Mouse (Mus musculus): ENCODE measurements around the gene E130114P18Rik. TPM values are rescaled to one million over a fixed set of nuclear protein-coding genes. Genes with fewer than 3 reads are reported as not detected.
A peak's percentile ranks its signal among the peaks of the same experiment; 100 is the strongest.

E130114P18Rik gene
- polyA plus RNA-seq, 1 experiment from 2014 or later: 1.6 TPM

GRCm38 (mm10) chr4:97746106-97746900 lies 31.6 kb downstream of the E130114P18Rik start:
- Histone ChIP-seq H3K4me2 (replicated peaks; ENCODE audit: low read depth) (peak overlapping the region; percentile 80), H3K27me3 (replicated peaks; ENCODE audit: control insufficient read depth, insufficient read depth, low read length) (no peaks in the 10 kb centered on the region), H3K27ac (ENCODE audit: low read depth, low read length) (no peak overlapping the region), H3K4me1 (replicated peaks; ENCODE audit: control insufficient read depth, insufficient read depth, low read length) (no peaks in the 10 kb centered on the region), H3K9ac (ENCODE audit: low read depth, low read length) (peak overlapping the region; percentile 26; the same call in 1 of the 2 replicates), H3K4me3 (ENCODE audit: low read depth, low read length) (peak overlapping the region; percentile 34), H3K36me3 (ENCODE audit: control insufficient read depth, insufficient read depth) (no peaks in the 10 kb centered on the region), H3K9me3 (ENCODE audit: control insufficient read depth) (no peaks in the 10 kb centered on the region)
- no peak for TF ChIP-seq CTCF (IDR thresholded peaks at IDR 0.05; ENCODE audit: low read depth)
- WGBS: 8% methylated on average over 19 of the region's 19 CpGs
- no peak for ATAC-seq

GRCm38 (mm10) chr4:97745296-97746105 lies 32.4 kb downstream of the E130114P18Rik start:
- no peaks in the 10 kb centered on the region for H3K4me1 ChIP-seq (replicated peaks; ENCODE audit: control insufficient read depth, insufficient read depth, low read length)

GRCm38 (mm10) chr4:97743932-97744331 lies 33.9 kb downstream of the E130114P18Rik start:
- Histone ChIP-seq H3K27me3 (replicated peaks; ENCODE audit: control insufficient read depth, insufficient read depth, low read length) (no peaks in the 10 kb centered on the region), H3K4me2 (replicated peaks; ENCODE audit: low read depth) (no peak overlapping the region), H3K27ac (ENCODE audit: low read depth, low read length) (no peak overlapping the region), H3K4me3 (ENCODE audit: low read depth, low read length) (no peak overlapping the region), H3K9me3 (ENCODE audit: control insufficient read depth) (no peaks in the 10 kb centered on the region), H3K4me1 (replicated peaks; ENCODE audit: control insufficient read depth, insufficient read depth, low read length) (no peaks in the 10 kb centered on the region), H3K9ac (ENCODE audit: low read depth, low read length) (no peak overlapping the region), H3K36me3 (ENCODE audit: control insufficient read depth, insufficient read depth) (no peaks in the 10 kb centered on the region)
- no peak for TF ChIP-seq CTCF (IDR thresholded peaks at IDR 0.05; ENCODE audit: low read depth)
- ATAC-seq: no peak
- WGBS: 66% methylated on average over 5 of the region's 5 CpGs

More at GRCm38 (mm10) chr4:97745296-97746105, 32.4 kb downstream of the E130114P18Rik start:
- Histone ChIP-seq H3K9ac (ENCODE audit: low read depth, low read length) (peak overlapping the region; percentile 26; the same call in 1 of the 2 replicates), H3K4me3 (ENCODE audit: low read depth, low read length) (peak overlapping the region; percentile 34), H3K27ac (ENCODE audit: low read depth, low read length) (no peak overlapping the region), H3K27me3 (replicated peaks; ENCODE audit: control insufficient read depth, insufficient read depth, low read length) (no peaks in the 10 kb centered on the region), H3K4me2 (replicated peaks; ENCODE audit: low read depth) (peak overlapping the region; percentile 80), H3K36me3 (ENCODE audit: control insufficient read depth, insufficient read depth) (no peaks in the 10 kb centered on the region), H3K9me3 (ENCODE audit: control insufficient read depth) (no peaks in the 10 kb centered on the region)
- 8% methylated on average over 32 of the region's 32 CpGs for WGBS
- TF ChIP-seq CTCF (IDR thresholded peaks at IDR 0.05; ENCODE audit: low read depth): peak; percentile 88
- peak; percentile 59; the same call in 1 of the 2 replicates for ATAC-seq

- no peaks in the 10 kb centered on the region for H3K36me3 ChIP-seq (ENCODE audit: control insufficient read depth, insufficient read depth)
- TF ChIP-seq CTCF (IDR thresholded peaks at IDR 0.05; ENCODE audit: low read depth): no peak
- no peaks in the 10 kb centered on the region for H3K27me3 ChIP-seq (replicated peaks; ENCODE audit: control insufficient read depth, insufficient read depth, low read length)
- H3K9me3 ChIP-seq (ENCODE audit: control insufficient read depth): no peaks in the 10 kb centered on the region
- no peaks in the 10 kb centered on the region for H3K4me1 ChIP-seq (replicated peaks; ENCODE audit: control insufficient read depth, insufficient read depth, low read length)
- H3K4me3 ChIP-seq (ENCODE audit: low read depth, low read length): no peak overlapping the region
- H3K4me2 ChIP-seq (replicated peaks; ENCODE audit: low read depth): no peak overlapping the region
- WGBS: 54% methylated on average over 1 of the region's 1 CpGs
- no peak for ATAC-seq
- no peak overlapping the region for H3K27ac ChIP-seq (ENCODE audit: low read depth, low read length)
- no peak overlapping the region for H3K9ac ChIP-seq (ENCODE audit: low read depth, low read length)
Measured at GRCm38 (mm10) chr4:97733392-97733791, 44.5 kb downstream of the E130114P18Rik start.

GRCm38 (mm10) chr4:97730416-97730815 lies 47.5 kb downstream of the E130114P18Rik start:
- H3K4me2 ChIP-seq (replicated peaks; ENCODE audit: low read depth): no peak overlapping the region
- H3K9me3 ChIP-seq (ENCODE audit: control insufficient read depth): no peaks in the 10 kb centered on the region
- no peak for TF ChIP-seq CTCF (IDR thresholded peaks at IDR 0.05; ENCODE audit: low read depth)
- no peaks in the 10 kb centered on the region for H3K27me3 ChIP-seq (replicated peaks; ENCODE audit: control insufficient read depth, insufficient read depth, low read length)
- no peaks in the 10 kb centered on the region for H3K4me1 ChIP-seq (replicated peaks; ENCODE audit: control insufficient read depth, insufficient read depth, low read length)
- H3K9ac ChIP-seq (ENCODE audit: low read depth, low read length): no peak overlapping the region
- no peaks in the 10 kb centered on the region for H3K36me3 ChIP-seq (ENCODE audit: control insufficient read depth, insufficient read depth)
- no peak overlapping the region for H3K27ac ChIP-seq (ENCODE audit: low read depth, low read length)
- no peak for ATAC-seq
- 61% methylated on average over 3 of the region's 3 CpGs for WGBS
- no peak overlapping the region for H3K4me3 ChIP-seq (ENCODE audit: low read depth, low read length)

GRCm38 (mm10) chr4:97729999-97730398 lies 47.9 kb downstream of the E130114P18Rik start:
- no peak overlapping the region for H3K4me2 ChIP-seq (replicated peaks; ENCODE audit: low read depth)

More at GRCm38 (mm10) chr4:97729999-97730398, 47.9 kb downstream of the E130114P18Rik start:
- Histone ChIP-seq H3K27ac (ENCODE audit: low read depth, low read length) (no peak overlapping the region), H3K27me3 (replicated peaks; ENCODE audit: control insufficient read depth, insufficient read depth, low read length) (no peaks in the 10 kb centered on the region), H3K4me1 (replicated peaks; ENCODE audit: control insufficient read depth, insufficient read depth, low read length) (no peaks in the 10 kb centered on the region), H3K4me3 (ENCODE audit: low read depth, low read length) (no peak overlapping the region), H3K36me3 (ENCODE audit: control insufficient read depth, insufficient read depth) (no peaks in the 10 kb centered on the region), H3K9ac (ENCODE audit: low read depth, low read length) (no peak overlapping the region), H3K9me3 (ENCODE audit: control insufficient read depth) (no peaks in the 10 kb centered on the region)
- no peak for ATAC-seq
- WGBS: 67% methylated on average over 6 of the region's 6 CpGs
- no peak for TF ChIP-seq CTCF (IDR thresholded peaks at IDR 0.05; ENCODE audit: low read depth)
